Mouse (Mus musculus) midbrain, embryonic 14.5 days (tissue): Measurements from ENCODE around the gene Faap100. TPM values are rescaled to one million over a fixed set of nuclear protein-coding genes. Genes with fewer than 3 reads are reported as not detected.

Experiments used
- ATAC-seq: fragments of 200-750 bp; cut with Nextera tagmentation; 2 replicates; pipeline ENCODE4 v1.8.0; 2017; ENCODE audit warnings: moderate number of reproducible peaks, moderate library complexity; ENCODE audit not compliant: low FRiP score, low TSS enrichment
- DNase-seq: peaks from one replicate; pipeline ENCODE4 v3.0.0-alpha.2; 2015
- H3K27ac ChIP-seq: fragments of 300-500 bp; sonication (generic); replicated peaks from 2 replicates; pipeline ENCODE4 v1.5.1; 2014; ENCODE audit warnings: mild to moderate bottlenecking, low read depth, low read length, moderate library complexity
- H3K27me3 ChIP-seq: fragments of 300-500 bp; sonication (generic); 2 replicates; pipeline ENCODE4 v1.6.1; 2014; ENCODE audit warnings: low read length, control low read depth, mixed read lengths; ENCODE audit not compliant: control insufficient read depth, insufficient read depth
- H3K36me3 ChIP-seq: fragments of 300-500 bp; sonication (generic); 2 replicates; pipeline ENCODE4 v1.6.1; 2014; ENCODE audit warnings: low read length, control low read depth; ENCODE audit not compliant: control insufficient read depth, insufficient read depth
- H3K4me1 ChIP-seq: fragments of 300-500 bp; sonication (generic); 2 replicates; pipeline ENCODE4 v1.6.1; 2014; ENCODE audit warnings: mild to moderate bottlenecking, antibody characterized with exemption, low read length, control low read depth; ENCODE audit not compliant: control insufficient read depth, insufficient read depth
- H3K4me2 ChIP-seq: fragments of 300-500 bp; sonication (generic); 2 replicates; pipeline ENCODE4 v1.6.1; 2014; ENCODE audit warnings: mild to moderate bottlenecking, low read length, moderate library complexity
- H3K4me3 ChIP-seq: fragments of 300-500 bp; sonication (generic); replicated peaks from 2 replicates; pipeline ENCODE4 v1.5.1; 2014; ENCODE audit warnings: low read depth, low read length
- H3K9ac ChIP-seq: fragments of 300-500 bp; sonication (generic); replicated peaks from 2 replicates; pipeline ENCODE4 v1.6.1; 2014; ENCODE audit warnings: mild to moderate bottlenecking, low read length, moderate library complexity
- H3K9me3 ChIP-seq: fragments of 300-500 bp; sonication (generic); 2 replicates; pipeline ENCODE4 v1.6.1; 2016; ENCODE audit warnings: low read length, control low read depth, mixed read lengths; ENCODE audit not compliant: control insufficient read depth
- WGBS: fragments of 180-500 bp; shearing (Covaris S2); extraction: QIAGEN DNeasy Blood & Tissue Kit; methylation state at CpG from one replicate; pipeline ENCODE4 v1.1.7; 2014; 5-methylcytosine and 5-hydroxymethylcytosine counted together
- polyA plus RNA-seq: library from polyadenylated mRNA; unstranded; fragments of >200 nt; fragmentation: Nextera tagmentation; extraction: Ambion mirVana; gene quantifications from 2 replicates; pipeline ENCODE4 v1.2.1, GENCODE M21; 2014

Gene Faap100
- polyA plus RNA-seq, 1 experiment from 2014 or later: 95.9 TPM

- H3K4me3 ChIP-seq: no peak overlapping the region
- no peak overlapping the region for H3K27ac ChIP-seq
- 96% methylated on average over 3 of the region's 3 CpGs for WGBS
- ATAC-seq (no peak), DNase-seq (no peak)
- H3K9me3 ChIP-seq: no peaks in the 10 kb centered on the region
- H3K36me3 ChIP-seq: peaks cover 94% of the 10 kb centered on the region
- no peak overlapping the region for H3K9ac ChIP-seq
- no peak overlapping the region for H3K4me2 ChIP-seq
- no peaks in the 10 kb centered on the region for H3K27me3 ChIP-seq
- H3K4me1 ChIP-seq: no peaks in the 10 kb centered on the region
Observed at GRCm38 (mm10) chr11:120405867-120406266, 27.3 kb upstream of the Faap100 start.

- no peak overlapping the region for H3K9ac ChIP-seq
- H3K36me3 ChIP-seq: peaks cover 92% of the 10 kb centered on the region
- H3K9me3 ChIP-seq: no peaks in the 10 kb centered on the region
- ATAC-seq: no peak
- H3K4me1 ChIP-seq: no peaks in the 10 kb centered on the region
- H3K27me3 ChIP-seq: no peaks in the 10 kb centered on the region
- 94% methylated on average over 1 of the region's 1 CpGs for WGBS
- no peak overlapping the region for H3K4me2 ChIP-seq
- H3K4me3 ChIP-seq: no peak overlapping the region
- DNase-seq: no peak
- no peak overlapping the region for H3K27ac ChIP-seq
Observed at GRCm38 (mm10) chr11:120404814-120405213, 26.2 kb upstream of the Faap100 start.

GRCm38 (mm10) chr11:120399319-120399718 lies 20.8 kb upstream of the Faap100 start:
- no peak overlapping the region for H3K4me3 ChIP-seq
- ATAC-seq (no peak), DNase-seq (no peak)
- H3K27ac ChIP-seq: no peak overlapping the region
- H3K9ac ChIP-seq: no peak overlapping the region
- H3K27me3 ChIP-seq: no peaks in the 10 kb centered on the region
- H3K4me2 ChIP-seq: no peak overlapping the region
- H3K4me1 ChIP-seq: no peaks in the 10 kb centered on the region
- no peaks in the 10 kb centered on the region for H3K9me3 ChIP-seq
- peaks cover 65% of the 10 kb centered on the region for H3K36me3 ChIP-seq
- 99% methylated on average over 2 of the region's 2 CpGs for WGBS

GRCm38 (mm10) chr11:120397602-120398001 lies 19.0 kb upstream of the Faap100 start:
- peaks cover 61% of the 10 kb centered on the region for H3K36me3 ChIP-seq
- WGBS: 83% methylated on average over 2 of the region's 2 CpGs
- DNase-seq: no peak
- H3K4me3 ChIP-seq: no peak overlapping the region
- no peaks in the 10 kb centered on the region for H3K9me3 ChIP-seq
- H3K4me1 ChIP-seq: no peaks in the 10 kb centered on the region
- no peak overlapping the region for H3K4me2 ChIP-seq
- no peak for ATAC-seq
- no peak overlapping the region for H3K27ac ChIP-seq
- no peaks in the 10 kb centered on the region for H3K27me3 ChIP-seq
- H3K9ac ChIP-seq: no peak overlapping the region

GRCm38 (mm10) chr11:120395661-120396060 lies 17.1 kb upstream of the Faap100 start:
- no peak overlapping the region for H3K9ac ChIP-seq
- no peak overlapping the region for H3K4me2 ChIP-seq
- H3K27me3 ChIP-seq: no peaks in the 10 kb centered on the region
- no peak for DNase-seq
- no peak overlapping the region for H3K4me3 ChIP-seq
- no peak for ATAC-seq
- H3K36me3 ChIP-seq: peaks cover 50% of the 10 kb centered on the region
- H3K4me1 ChIP-seq: no peaks in the 10 kb centered on the region
- no peaks in the 10 kb centered on the region for H3K9me3 ChIP-seq
- no peak overlapping the region for H3K27ac ChIP-seq
- WGBS: 87% methylated on average over 4 of the region's 4 CpGs

- ATAC-seq (no peak), DNase-seq (no peak)
- no peaks in the 10 kb centered on the region for H3K27me3 ChIP-seq
- H3K4me1 ChIP-seq: no peaks in the 10 kb centered on the region
- H3K9me3 ChIP-seq: no peaks in the 10 kb centered on the region
- no peak overlapping the region for H3K4me3 ChIP-seq
- H3K36me3 ChIP-seq: peaks cover 65% of the 10 kb centered on the region
- H3K27ac ChIP-seq: no peak overlapping the region
- no peak overlapping the region for H3K4me2 ChIP-seq
- 96% methylated on average over 9 of the region's 9 CpGs for whole genome bisulfite sequencing
- H3K9ac ChIP-seq: no peak overlapping the region
Observed at GRCm38 (mm10) chr11:120388580-120388979, 10.0 kb upstream of the Faap100 start.

GRCm38 (mm10) chr11:120387157-120387556 lies 8.6 kb upstream of the Faap100 start:
- Histone ChIP-seq H3K4me1 (no peaks in the 10 kb centered on the region), H3K4me2 (no peak overlapping the region), H3K4me3 (no peak overlapping the region), H3K36me3 (peaks cover 66% of the 10 kb centered on the region), H3K9ac (no peak overlapping the region), H3K27ac (no peak overlapping the region), H3K9me3 (no peaks in the 10 kb centered on the region), H3K27me3 (no peaks in the 10 kb centered on the region)
- 81% methylated on average over 2 of the region's 2 CpGs for WGBS
- ATAC-seq (no peak), DNase-seq (no peak)

GRCm38 (mm10) chr11:120386632-120387031 lies 8.1 kb upstream of the Faap100 start:
- Histone ChIP-seq H3K4me2 (no peak overlapping the region), H3K4me3 (no peak overlapping the region), H3K9ac (no peak overlapping the region), H3K4me1 (no peaks in the 10 kb centered on the region), H3K36me3 (peaks cover 72% of the 10 kb centered on the region), H3K27me3 (no peaks in the 10 kb centered on the region), H3K27ac (no peak overlapping the region), H3K9me3 (no peaks in the 10 kb centered on the region)
- ATAC-seq (no peak), DNase-seq (no peak)
- WGBS: 93% methylated on average over 6 of the region's 6 CpGs

GRCm38 (mm10) chr11:120382509-120382908 lies 3.9 kb upstream of the Faap100 start:
- WGBS: 93% methylated on average over 9 of the region's 9 CpGs
- peaks cover 74% of the 10 kb centered on the region for H3K36me3 ChIP-seq
- no peak overlapping the region for H3K4me3 ChIP-seq
- peaks cover 8% of the 10 kb centered on the region for H3K4me1 ChIP-seq
- H3K4me2 ChIP-seq: no peak overlapping the region
- H3K9me3 ChIP-seq: no peaks in the 10 kb centered on the region
- DNase-seq (no peak), ATAC-seq (no peak)
- no peak overlapping the region for H3K27ac ChIP-seq
- no peak overlapping the region for H3K9ac ChIP-seq
- H3K27me3 ChIP-seq: no peaks in the 10 kb centered on the region
